In the genomic region with DNA sequence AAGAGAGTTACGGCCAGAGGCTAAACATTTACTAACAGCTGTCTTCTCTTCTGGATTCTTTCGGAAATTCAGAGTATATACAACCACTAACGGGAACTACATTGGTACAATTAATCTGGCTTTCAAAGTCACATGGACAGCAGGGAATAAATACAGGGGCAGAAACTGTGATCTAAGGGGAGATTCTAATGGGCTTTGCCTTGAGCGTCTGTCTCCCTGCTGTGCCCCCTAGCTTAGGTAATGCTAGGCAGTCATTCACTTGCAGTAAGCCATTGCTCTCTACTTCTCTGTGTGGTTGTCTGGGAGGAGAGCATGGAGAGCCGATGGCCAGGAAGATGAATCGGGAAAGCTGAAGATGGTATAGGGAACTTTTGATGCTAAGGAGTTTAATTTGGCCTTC, we compare ENCODE assay signal across 21 mouse cellular contexts.
DNase-seq lines count a peak whose midpoint lies in the region; ATAC-seq and TF ChIP-seq lines count a peak whose summit lies in the region.
"Had no signal": no experiment of that assay in that cellular context is flagged by ENCODE, and none has a peak within 500 bp of the region (broad histone marks: within the 10 kb centered on the region; RNA-seq: fewer than 3 reads in every experiment).

No protein-coding gene starts in this region.

- H3K9me3 ChIP-seq in heart, embryonic 13.5 days: no peaks in the 10 kb centered on the region
- no peaks in the 10 kb centered on the region for H3K9me3 ChIP-seq in kidney, embryonic 16.5 days (ENCODE audit: low read length)
- H3K9me3 ChIP-seq in midbrain, embryonic 14.5 days (ENCODE audit: control insufficient read depth, low read length): no peaks in the 10 kb centered on the region
- no peaks in the 10 kb centered on the region for H3K9me3 ChIP-seq in liver, embryonic 11.5 days (ENCODE audit: control insufficient read depth, low read length)
- H3K9me3 ChIP-seq: embryonic facial prominence, embryonic 13.5 days; hindbrain, embryonic 15.5 days; limb, embryonic 12.5 days; megakaryocyte, embryonic 14.5 days had no signal

- no peak overlapping the region for H3K4me3 ChIP-seq in heart, embryonic 13.5 days
- no peak overlapping the region for H3K4me3 ChIP-seq in heart, adult 2 months
- no peak overlapping the region for H3K4me3 ChIP-seq in kidney, embryonic 16.5 days (ENCODE audit: low read length)
- no peak overlapping the region for H3K4me3 ChIP-seq in midbrain, embryonic 14.5 days (replicated peaks; ENCODE audit: low read depth, low read length)
- no peak overlapping the region for H3K4me3 ChIP-seq in liver, embryonic 11.5 days (ENCODE audit: low read depth, low read length)
- H3K4me3 ChIP-seq: embryonic facial prominence, embryonic 13.5 days; hindbrain, embryonic 15.5 days; limb, embryonic 12.5 days; megakaryocyte, embryonic 14.5 days had no signal

- H3K4me1 ChIP-seq in heart, embryonic 13.5 days: peaks cover 10% of the 10 kb centered on the region
- H3K4me1 ChIP-seq in heart, adult 2 months (ENCODE audit: control insufficient read depth, insufficient read depth, low read length): no peaks in the 10 kb centered on the region
- peaks cover 15% of the 10 kb centered on the region for H3K4me1 ChIP-seq in kidney, embryonic 16.5 days (ENCODE audit: insufficient read depth, low read length)
- H3K4me1 ChIP-seq in midbrain, embryonic 14.5 days (ENCODE audit: control insufficient read depth, insufficient read depth, low read length): peaks cover 11% of the 10 kb centered on the region
- no peaks in the 10 kb centered on the region for H3K4me1 ChIP-seq in liver, embryonic 11.5 days (replicated peaks; ENCODE audit: control insufficient read depth, insufficient read depth, low read length)
- H3K4me1 ChIP-seq: megakaryocyte, embryonic 14.5 days had no signal

- ATAC-seq in heart, embryonic 13.5 days (ENCODE audit: extremely low read depth, insufficient number of reproducible peaks, low FRiP score, low TSS enrichment): no peak
- no peak for ATAC-seq in kidney, embryonic 16.5 days (ENCODE audit: low FRiP score, low TSS enrichment)
- ATAC-seq in midbrain, embryonic 14.5 days (ENCODE audit: low FRiP score, low TSS enrichment): no peak
- ATAC-seq in liver, embryonic 11.5 days (replicated peaks; ENCODE audit: low FRiP score): no peak

- H3K4me2 ChIP-seq in heart, embryonic 13.5 days: peak overlapping the region; percentile 49
- peak overlapping the region; percentile 33 for H3K4me2 ChIP-seq in kidney, embryonic 16.5 days (replicated peaks; ENCODE audit: low read depth, low read length)
- H3K4me2 ChIP-seq in midbrain, embryonic 14.5 days (ENCODE audit: low read length): no peak overlapping the region
- no peak overlapping the region; the same call in 1 of the 2 replicates for H3K4me2 ChIP-seq in liver, embryonic 11.5 days
- H3K4me2 ChIP-seq: embryonic facial prominence, embryonic 13.5 days; hindbrain, embryonic 15.5 days; limb, embryonic 12.5 days had no signal

- WGBS in heart, embryonic 13.5 days: 40% methylated on average over 6 of the region's 6 CpGs
- WGBS in heart, adult 2 months: 60% methylated on average over 6 of the region's 6 CpGs
- whole genome bisulfite sequencing in kidney, embryonic 16.5 days: 23% methylated on average over 6 of the region's 6 CpGs
- 12% methylated on average over 6 of the region's 6 CpGs for WGBS in midbrain, embryonic 14.5 days
- WGBS in liver, embryonic 11.5 days: 32% methylated on average over 6 of the region's 6 CpGs

- no peaks in the 10 kb centered on the region for H3K36me3 ChIP-seq in heart, embryonic 13.5 days
- no peaks in the 10 kb centered on the region for H3K36me3 ChIP-seq in heart, adult 2 months (ENCODE audit: control insufficient read depth, insufficient read depth, low read length)
- no peaks in the 10 kb centered on the region for H3K36me3 ChIP-seq in kidney, embryonic 16.5 days (ENCODE audit: insufficient read depth, low read length)
- no peaks in the 10 kb centered on the region for H3K36me3 ChIP-seq in midbrain, embryonic 14.5 days (ENCODE audit: control insufficient read depth, insufficient read depth, low read length)
- no peaks in the 10 kb centered on the region for H3K36me3 ChIP-seq in liver, embryonic 11.5 days (ENCODE audit: control insufficient read depth, insufficient read depth, low read length)
- H3K36me3 ChIP-seq: embryonic facial prominence, embryonic 13.5 days; hindbrain, embryonic 15.5 days; limb, embryonic 12.5 days had no signal

- H3K27ac ChIP-seq in heart, embryonic 13.5 days (replicated peaks): no peak overlapping the region
- H3K27ac ChIP-seq in heart, adult 2 months: no peak overlapping the region
- no peak overlapping the region for H3K27ac ChIP-seq in kidney, embryonic 16.5 days (ENCODE audit: low read length)
- no peak overlapping the region for H3K27ac ChIP-seq in midbrain, embryonic 14.5 days (replicated peaks; ENCODE audit: low read depth, low read length)
- H3K27ac ChIP-seq in liver, embryonic 11.5 days (ENCODE audit: low read depth, low read length): no peak overlapping the region
- H3K27ac ChIP-seq: embryonic facial prominence, embryonic 13.5 days; hindbrain, embryonic 15.5 days; limb, embryonic 12.5 days; liver, embryonic 14.5 days had no signal

- TF ChIP-seq EP300 in heart, adult 2 months (IDR thresholded peaks at IDR 0.05; ENCODE audit: insufficient read depth, low read depth, low read length): no peak

- H3K79me2 ChIP-seq in heart, adult 2 months (replicated peaks; ENCODE audit: control insufficient read depth, insufficient read depth, low read length): no peaks in the 10 kb centered on the region

- intact Hi-C loops in heart, adult 2 months (cut with DNase I): no loop called here

- TF ChIP-seq POLR2A in heart, adult 2 months (IDR thresholded peaks at IDR 0.05; ENCODE audit: insufficient read depth, low read depth, low read length): no peak

- no peak for TF ChIP-seq CTCF in heart, adult 2 months (IDR thresholded peaks at IDR 0.05)

- no peak overlapping the region for H3K9ac ChIP-seq in heart, embryonic 13.5 days
- no peak overlapping the region for H3K9ac ChIP-seq in heart, adult 2 months (ENCODE audit: low read depth, low read length)
- H3K9ac ChIP-seq in kidney, embryonic 16.5 days (replicated peaks; ENCODE audit: low read length): no peak overlapping the region
- H3K9ac ChIP-seq in midbrain, embryonic 14.5 days (replicated peaks; ENCODE audit: low read length): no peak overlapping the region
- no peak overlapping the region for H3K9ac ChIP-seq in liver, embryonic 11.5 days (ENCODE audit: low read depth, low read length)
- H3K9ac ChIP-seq: embryonic facial prominence, embryonic 13.5 days; hindbrain, embryonic 15.5 days; limb, embryonic 12.5 days; liver, embryonic 14.5 days had no signal

- no peaks in the 10 kb centered on the region for H3K27me3 ChIP-seq in heart, embryonic 13.5 days (replicated peaks)
- H3K27me3 ChIP-seq in heart, adult 2 months (ENCODE audit: control insufficient read depth, insufficient read depth, low read length): no peaks in the 10 kb centered on the region
- no peaks in the 10 kb centered on the region for H3K27me3 ChIP-seq in kidney, embryonic 16.5 days (ENCODE audit: insufficient read depth, low read length)
- no peaks in the 10 kb centered on the region for H3K27me3 ChIP-seq in midbrain, embryonic 14.5 days (ENCODE audit: control insufficient read depth, insufficient read depth, low read length)
- H3K27me3 ChIP-seq in liver, embryonic 11.5 days (replicated peaks; ENCODE audit: control insufficient read depth, insufficient read depth, low read length): no peaks in the 10 kb centered on the region
- H3K27me3 ChIP-seq: embryonic facial prominence, embryonic 13.5 days; hindbrain, embryonic 15.5 days; limb, embryonic 12.5 days; megakaryocyte, embryonic 14.5 days had no signal

- DNase-seq in heart, adult 2 months: no peak
- DNase-seq in kidney, postnatal 25 days: no peak
- DNase-seq in ZHBTc4 (ENCODE audit: low read depth, low spot score): peak; percentile 27
- DNase-seq in midbrain, embryonic 14.5 days: peak; percentile 42
- no peak for DNase-seq in liver, embryonic 11.5 days (ENCODE audit: low spot score)
- DNase-seq: adrenal gland, postnatal 36 days; cerebellum, adult 2 months; gastrocnemius, postnatal 36 days; heart, postnatal 36 days; kidney, postnatal 14 days; layer of hippocampus, adult 9-11 months; lung, postnatal 14 days; right cerebral cortex, postnatal 14 days; thymus, postnatal 14 days had no signal

Comparison
In these comparisons a context has a peak if more than half of its experiments do, and no peak if none do; other contexts are left out.
1. H3K4me2 ChIP-seq: peak in heart, embryonic 13.5 days (single experiment) and kidney, embryonic 16.5 days (single experiment); none in midbrain, embryonic 14.5 days (single experiment) and liver, embryonic 11.5 days (single experiment).
2. DNase-seq: peak in ZHBTc4 (single experiment) and midbrain, embryonic 14.5 days (single experiment); none in heart, adult 2 months (0 of 2), kidney, postnatal 25 days (0 of 2) and liver, embryonic 11.5 days (single experiment).